Mouse (Mus musculus): ENCODE data around the gene Shkbp1. TPM values are rescaled to one million over a fixed set of nuclear protein-coding genes. Genes with fewer than 3 reads are reported as not detected.

The Shkbp1 gene
- 10 to 100 TPM; 27.9 to 33.2 TPM for total RNA-seq (2021)
- long read RNA-seq, experiment 1, transcript Shkbp1-201 (18 exons, 2,358 nt), result major isoform, 6 of 16 reads
- long read RNA-seq, experiment 1, partial matches to known transcripts, result 3 of 16 reads
- long read RNA-seq, experiment 1, other reads (novel, unspliced or antisense), result 6 of 16 reads
- long read RNA-seq, experiment 2, partial matches to known transcripts, result 1 of 7 reads
- long read RNA-seq, experiment 2, other reads (novel, unspliced or antisense), result 3 of 7 reads

DNA sequence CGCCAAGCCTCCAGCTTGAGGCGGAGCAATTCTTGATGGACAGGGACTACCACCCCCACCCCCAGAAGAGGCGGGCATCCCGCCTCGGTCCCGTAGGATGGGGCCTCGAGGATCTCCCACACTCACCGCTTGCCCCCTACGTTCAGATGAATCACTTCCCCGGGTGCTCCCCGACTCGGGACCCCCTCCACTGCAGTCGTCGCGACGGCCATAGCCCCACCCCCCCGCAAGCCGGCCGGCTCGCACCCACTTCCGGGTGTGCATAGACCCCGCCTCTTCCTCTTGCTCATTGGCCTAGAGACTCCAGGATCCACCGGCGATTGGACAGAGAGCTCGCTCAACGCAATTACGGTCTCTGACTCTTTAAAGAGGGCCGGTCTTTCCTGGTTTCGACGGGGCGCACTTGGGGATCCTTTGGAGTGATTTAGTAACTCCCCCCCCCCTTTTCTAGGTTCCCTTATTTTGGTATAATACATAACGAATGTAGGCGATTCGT, at the start of gene Shkbp1:
TSS of gene Shkbp1 (minus strand) at position 275 of the 496 bp plus-strand sequence.
- peak; percentile 76 to 87 for DNase-seq (ENCODE audit: low spot score in 2 of 2)

DNA sequence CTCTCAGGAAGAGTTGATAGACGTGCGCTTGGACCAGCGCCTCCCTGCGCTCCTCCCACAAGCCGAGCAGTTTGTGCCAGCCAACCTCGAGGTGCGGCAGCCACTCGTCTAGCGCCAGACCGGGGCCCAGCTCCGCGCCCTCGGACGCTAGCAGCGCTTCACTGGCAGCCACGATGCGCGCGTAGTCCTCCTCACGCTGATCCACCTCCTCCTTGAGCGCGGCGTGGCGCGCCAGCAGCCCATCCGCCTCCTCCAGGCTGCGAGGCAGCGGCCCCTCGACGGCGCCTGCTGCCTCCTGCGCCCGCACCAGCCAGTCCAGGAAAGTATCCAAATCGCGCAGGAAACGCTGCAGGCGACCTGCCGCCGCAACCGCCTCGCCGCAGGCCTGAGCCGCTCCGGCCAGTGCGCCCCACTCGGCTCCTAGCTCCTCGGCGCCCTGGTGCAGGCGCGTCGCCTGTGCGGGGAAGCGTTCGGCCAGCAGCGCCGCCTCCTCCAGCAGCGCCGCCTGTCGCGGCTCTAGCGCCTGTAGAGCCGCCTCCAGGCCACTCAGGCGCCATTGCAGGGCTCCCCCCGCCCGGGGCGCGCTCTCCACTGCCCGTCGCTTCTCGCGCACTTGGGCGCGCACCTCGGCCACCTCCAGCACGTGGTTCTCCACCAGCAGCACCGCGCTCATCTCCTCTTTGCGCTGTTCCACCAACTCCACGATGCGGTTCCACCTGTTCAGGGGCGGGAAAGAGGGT, 48.6 kb upstream of the Shkbp1 start:
- no peak for DNase-seq (ENCODE audit: low spot score in 2 of 2)

DNA sequence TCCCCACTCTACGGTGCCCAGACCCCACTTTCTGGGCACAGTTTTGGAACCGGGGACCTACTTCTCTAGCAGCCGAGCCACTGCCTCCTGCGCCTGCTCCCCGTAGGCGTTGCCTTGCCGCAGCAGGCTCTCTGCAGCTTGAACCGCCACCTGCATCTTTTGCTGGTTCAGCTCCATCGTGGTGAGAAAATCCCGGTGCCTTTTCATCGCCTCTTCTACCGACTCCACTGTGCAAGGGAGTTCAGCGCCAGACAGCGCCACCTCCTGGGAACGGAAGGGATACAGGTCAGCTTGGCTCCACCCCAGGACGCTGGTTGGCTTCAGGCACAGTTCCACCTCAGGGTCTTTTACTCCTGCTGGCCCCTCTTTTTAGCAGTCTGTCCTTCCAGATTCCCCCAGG, 46.9 kb upstream of the Shkbp1 start:
- peak; percentile 82 to 84 for DNase-seq (ENCODE audit: low spot score in 2 of 2)

DNA sequence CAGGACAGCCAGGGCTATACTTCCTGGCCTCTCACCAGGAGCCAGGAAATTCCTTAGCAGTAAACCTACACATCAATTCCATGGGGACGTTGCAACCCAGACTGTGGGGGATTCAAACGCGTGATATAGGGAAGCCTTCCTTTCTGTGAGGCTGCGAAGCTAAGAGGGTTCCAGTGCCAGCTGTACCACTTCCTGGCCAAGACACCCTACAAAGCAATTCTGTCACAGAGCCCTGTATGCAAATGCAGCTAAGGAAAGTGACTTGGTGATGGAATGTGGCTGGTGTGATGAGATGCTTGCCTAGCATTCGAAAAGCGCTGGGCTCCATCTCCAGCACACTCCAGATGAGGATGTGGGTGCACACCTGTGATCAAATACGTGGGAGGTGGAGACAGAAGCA, 44.7 kb upstream of the Shkbp1 start:
- DNase-seq (ENCODE audit: low spot score in 2 of 2), result peak in 1 of 2 experiments; percentile 33

DNA sequence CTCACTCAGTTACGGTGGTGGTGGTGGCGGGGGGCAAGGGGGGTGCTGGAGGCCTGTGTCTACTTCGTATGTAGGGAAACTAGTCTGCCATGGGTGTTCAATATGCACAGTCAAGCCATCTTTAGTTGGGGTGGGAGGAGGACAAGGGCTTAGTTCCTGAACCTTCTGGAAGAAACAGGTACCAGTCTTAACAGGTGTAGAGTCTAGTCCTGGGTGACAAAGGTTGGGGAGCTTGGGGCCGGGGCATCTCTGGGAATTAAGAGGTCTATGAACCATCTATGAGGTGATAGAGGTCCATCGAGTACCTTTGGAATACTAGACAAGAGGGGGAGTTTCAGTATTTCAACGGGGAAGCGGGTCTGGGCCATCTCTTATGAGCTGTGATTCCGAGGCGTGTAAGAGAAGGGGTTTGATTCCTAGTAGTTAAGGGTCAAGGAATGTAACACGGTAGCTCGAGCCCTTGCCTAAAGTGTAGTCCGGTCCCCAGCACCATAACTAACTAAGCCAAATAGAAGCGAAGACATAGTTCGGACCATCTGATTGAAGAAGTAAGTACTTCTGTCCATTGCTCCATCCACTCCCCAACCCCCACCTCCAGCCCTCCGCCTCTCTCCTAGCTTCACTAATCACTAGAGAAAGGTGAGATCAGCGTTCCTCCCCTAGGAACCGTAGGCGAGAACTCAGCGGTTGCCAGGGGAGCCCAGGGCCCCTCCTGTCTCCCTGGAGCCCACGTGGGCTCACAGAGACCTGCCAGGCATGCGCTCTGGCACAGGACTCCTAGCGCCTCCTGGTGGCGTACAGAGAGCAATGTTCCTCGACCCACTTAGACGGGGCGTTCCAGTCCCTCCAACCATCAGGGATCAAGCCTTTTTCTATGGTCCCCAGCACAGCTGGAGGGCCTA, 41.5 kb upstream of the Shkbp1 start:
- peak; percentile 62 to 65 for DNase-seq (ENCODE audit: low spot score in 2 of 2)

DNA sequence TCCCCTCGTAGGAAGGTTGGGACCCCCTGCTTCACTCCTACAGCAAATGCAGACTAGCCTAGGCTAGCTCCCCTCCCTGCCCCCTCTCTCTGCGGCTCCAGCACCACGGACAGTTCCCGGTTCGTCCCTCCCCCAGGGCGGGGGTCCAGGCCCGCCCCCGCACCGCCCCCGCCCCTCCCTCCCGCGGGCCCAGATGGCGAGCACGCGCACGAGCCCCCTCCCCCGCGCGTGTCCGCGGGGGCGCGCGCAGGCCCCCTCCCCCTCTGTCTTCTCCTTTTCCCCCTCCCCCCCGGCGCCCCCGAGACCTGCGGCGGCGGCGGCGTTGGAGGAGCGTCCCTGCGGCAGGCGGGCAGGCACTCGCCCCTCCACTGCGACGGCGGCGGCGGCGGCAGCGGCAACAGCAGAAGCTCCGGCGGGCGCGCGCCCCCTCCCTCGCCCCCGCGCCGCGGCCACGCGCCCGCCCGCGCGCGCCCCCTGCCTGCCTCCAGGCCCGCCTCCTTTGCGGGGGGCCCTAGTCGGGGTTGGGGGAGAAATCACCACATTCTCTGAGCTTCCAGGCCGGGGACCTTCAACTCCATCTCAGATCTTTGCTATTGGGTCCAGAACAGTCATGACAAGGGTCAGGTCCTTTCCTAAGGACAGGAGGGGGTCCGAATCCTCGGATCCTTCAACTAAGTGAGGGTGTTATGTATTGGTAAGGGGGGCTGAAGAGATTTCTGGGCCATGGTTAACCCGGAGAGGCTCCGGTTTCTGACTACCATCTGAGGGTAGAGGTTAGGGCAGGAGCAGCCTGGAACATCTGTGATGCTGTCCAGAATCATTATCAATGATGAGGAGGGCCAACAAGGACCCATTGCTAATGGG, 40.6 kb upstream of the Shkbp1 start:
- DNase-seq (ENCODE audit: low spot score in 2 of 2), result peak; percentile 49 to 61

DNA sequence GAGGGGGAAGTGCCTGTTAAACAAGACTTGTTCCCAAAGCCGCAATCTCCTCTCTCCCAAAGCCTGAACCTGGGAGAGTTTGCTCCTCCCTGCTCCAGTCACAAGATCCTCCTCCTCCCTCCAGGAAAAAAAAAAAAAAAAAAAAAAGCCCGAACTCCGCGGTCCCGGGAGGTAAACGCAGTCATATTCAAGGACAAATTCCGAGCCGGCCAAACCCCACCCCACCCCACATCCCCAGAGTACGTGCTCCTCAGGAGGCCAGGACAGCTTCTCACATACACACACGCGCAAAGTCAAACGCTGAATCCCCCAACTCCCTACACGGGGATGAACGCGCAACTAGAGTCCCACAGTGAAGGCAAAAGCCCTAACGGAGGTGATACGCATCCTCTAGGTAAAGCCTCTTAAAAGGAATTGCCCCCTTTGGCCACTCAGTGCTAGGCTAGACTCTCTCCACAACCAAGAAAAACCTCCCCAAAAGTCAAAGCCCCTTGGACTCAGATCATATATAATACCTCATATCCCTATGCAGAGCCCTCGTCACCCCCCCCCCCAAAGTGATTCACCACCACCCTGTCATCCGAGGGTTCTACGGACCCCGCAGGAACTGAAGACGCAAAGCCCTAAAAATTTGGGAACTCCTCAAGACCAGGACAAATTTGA, 39.8 kb upstream of the Shkbp1 start:
- peak in 1 of 2 experiments; percentile 42 for DNase-seq (ENCODE audit: low spot score in 2 of 2)

DNA sequence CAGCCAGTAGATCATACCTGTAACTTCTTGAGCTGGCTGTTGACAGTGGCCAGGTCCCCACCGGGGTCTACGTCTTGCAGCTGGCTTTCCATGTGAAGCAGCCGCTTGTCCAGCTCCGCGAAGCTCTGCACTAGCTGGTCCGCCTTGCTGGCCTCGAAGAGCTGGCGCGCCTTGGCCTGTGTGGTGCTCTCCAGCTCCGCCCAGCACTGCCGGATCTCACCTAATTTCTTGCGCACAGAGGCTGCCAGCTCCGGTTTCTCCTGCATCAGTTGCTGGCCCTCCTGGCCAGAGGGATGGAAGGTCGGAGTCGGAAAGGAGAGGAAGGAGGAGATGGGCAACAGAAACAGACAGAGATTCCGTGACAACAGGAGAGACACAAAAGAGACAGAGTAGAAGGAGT, 35.6 kb upstream of the Shkbp1 start:
- no peak for DNase-seq (ENCODE audit: low spot score in 2 of 2)

DNA sequence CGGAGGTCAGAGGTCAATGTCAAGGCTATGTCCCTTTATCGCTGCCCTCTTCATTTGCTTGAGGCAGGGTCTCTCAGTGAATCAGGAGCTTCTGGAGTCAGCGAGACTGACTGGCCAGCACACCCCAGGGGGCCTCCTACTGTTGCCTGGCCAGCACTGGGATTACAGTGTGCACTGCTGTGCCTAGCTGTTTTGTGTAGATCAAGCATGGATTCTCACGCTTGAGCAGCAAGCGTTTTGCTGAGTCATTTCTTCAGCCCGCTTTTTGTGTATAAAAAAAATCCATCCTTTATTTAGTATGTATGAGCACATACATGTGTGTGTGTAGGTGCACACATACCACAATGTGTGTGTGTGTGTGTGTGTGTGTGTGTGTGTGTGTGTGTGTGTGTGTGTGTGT, 33.4 kb upstream of the Shkbp1 start:
- DNase-seq (ENCODE audit: low spot score in 2 of 2), result no peak

DNA sequence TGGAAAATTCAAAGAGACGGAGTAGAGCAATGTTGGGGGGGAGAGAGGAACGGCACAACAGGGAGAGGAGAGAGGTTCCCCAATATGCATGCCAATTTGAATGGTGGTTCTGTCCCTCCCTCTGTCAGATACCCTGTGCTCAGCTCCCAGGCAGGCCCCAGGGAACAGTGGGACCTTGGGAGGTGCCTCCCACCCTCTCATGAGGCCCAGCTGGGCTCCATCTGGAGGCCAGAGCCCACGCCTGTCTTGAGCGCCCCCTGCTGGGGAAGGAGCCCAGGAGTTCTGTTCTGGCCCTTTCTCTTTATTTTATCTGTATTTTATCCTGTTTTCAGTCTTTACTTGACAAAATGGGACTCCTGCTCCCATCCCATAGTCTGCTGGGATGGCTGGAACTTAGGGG, 28.9 kb upstream of the Shkbp1 start:
- DNase-seq (ENCODE audit: low spot score in 2 of 2), result peak in 1 of 2 experiments; percentile 72

DNA sequence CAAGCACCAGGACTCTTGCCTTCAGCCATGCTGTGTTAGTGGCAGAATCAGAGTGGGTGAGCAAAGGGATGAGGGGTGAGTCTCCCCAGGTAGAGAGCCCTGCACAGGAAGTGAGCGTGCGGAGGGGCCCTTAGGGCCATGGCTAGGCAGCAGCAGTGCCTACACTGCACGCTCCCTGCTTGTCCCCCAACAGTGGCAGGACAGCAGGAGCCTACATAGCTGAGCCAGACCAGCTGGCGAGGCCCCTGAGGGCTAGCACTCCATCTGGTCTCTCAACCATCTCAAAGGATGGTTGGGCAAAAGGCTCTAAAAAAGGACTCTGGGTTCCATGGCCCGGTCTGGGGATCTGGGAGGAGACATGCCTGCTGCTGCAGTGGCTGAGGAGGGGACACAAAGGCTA, 28.3 kb upstream of the Shkbp1 start:
- no peak for DNase-seq (ENCODE audit: low spot score in 2 of 2)

DNA sequence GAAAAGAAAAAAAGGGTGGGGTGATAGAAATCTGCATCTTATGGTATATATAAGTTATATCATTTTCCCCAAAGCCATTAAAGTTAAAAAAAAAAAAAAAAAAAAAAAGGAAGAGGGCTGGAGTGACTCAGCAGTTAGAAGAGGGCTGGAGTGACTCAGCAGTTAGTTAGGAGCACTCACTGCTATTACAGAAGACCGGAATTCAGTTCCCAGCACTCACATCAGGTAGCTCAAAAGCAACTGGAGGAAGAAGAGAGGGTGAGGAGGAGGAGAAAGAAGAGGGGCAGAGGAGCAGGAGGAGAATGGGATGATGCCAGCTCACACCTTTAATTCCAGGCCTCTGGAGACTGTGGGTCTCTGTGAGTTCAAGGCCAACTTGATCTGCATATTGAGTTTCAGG, 27.4 kb upstream of the Shkbp1 start:
- DNase-seq (ENCODE audit: low spot score in 2 of 2), result no peak

DNA sequence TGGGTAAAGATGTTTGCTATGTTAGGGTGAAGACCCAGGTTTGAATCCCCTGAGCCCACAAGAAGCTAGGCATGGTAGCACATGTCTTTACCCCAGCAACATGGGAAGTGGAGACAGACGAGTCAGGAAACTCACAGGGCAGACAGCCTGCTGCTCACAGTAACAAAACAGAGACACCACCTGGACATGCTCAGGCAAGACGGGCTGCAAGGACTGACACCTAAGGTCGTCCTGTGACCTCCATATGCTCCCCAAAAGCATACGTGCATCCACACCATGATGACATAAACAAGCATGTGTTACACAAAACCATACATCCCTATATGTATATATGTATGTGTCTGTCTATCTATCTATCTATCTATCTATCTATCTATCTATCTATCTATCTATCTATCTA, 25.7 kb upstream of the Shkbp1 start:
- no peak for DNase-seq (ENCODE audit: low spot score in 2 of 2)

DNA sequence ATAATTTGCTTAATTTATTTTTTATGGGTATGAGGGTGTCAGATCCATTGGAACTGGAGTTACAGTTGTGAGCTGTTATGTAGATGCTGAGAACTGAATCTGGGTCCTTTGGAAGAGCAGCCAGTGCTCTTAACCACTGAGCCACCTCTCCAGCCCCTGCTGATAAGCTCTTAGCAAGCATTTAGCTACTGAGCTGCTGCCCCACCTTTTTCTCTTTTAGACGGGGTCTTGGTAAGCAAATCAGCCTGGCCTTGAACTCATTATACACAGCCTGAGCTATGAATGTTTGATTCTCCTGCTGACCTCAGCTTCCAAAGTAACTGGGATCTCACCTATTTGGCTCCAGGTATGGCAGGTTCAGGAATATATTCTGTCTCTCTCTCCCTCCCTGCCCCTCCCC, 25.2 kb upstream of the Shkbp1 start:
- DNase-seq (ENCODE audit: low spot score in 2 of 2), result no peak

DNA sequence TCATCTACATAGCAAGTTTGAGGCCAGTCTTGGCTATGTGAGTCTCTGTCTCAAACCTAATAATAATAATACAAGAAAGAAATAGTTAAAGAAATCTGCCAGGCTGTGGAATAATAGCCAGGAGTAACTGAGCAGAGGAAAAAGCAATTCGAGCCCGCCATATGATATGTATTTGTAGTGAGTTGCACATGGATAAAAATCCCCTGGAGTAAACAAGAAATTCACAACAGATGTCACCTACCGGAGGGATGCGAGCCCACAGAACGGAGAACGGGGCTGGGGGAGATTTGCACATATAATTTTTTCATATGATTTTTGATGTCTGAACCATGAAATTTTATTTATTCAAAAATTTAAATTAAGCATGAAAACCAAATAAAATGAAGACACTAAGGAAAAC, 24.0 kb upstream of the Shkbp1 start:
- DNase-seq (ENCODE audit: low spot score in 2 of 2), result no peak

DNA sequence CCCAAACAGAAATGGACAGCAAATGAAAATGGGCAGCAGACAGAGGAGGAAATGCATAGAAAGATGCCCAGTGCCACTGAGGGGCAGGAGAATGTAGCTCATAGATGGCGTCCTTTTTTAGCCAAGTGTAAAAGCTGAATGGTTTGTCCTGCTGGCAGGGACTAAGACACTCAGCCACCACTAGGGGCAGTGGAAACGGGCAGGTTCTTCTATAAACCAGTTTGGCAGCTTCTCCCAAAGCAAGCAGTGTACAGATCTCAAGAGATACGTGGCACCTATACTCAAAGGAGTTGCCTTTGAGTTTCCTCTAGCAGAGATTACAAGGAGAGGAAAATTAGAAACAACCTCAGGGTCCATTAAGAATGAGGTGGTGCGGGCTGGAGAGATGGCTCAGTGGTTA, 22.6 kb upstream of the Shkbp1 start:
- DNase-seq (ENCODE audit: low spot score in 2 of 2), result no peak

DNA sequence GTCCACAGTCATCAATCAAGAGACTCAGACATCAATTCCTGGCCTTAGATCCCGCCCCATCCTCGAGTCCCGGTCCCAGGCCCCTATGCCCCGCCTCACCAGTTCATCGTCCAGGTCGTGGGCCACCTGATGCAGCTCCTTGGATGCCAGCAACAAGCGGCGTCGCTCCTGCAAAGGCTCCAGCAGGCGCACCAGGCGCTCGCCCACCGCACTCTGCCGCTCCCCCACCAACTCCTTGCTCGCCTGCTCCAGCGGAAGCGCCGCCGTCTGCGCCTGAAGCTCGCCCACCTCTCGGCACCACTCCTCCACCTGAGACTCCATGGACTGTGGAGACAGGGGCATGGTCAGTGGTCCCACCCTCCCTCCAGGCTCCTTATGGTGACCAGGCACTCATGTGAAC, 19.5 kb upstream of the Shkbp1 start:
- peak; percentile 65 to 78 for DNase-seq (ENCODE audit: low spot score in 2 of 2)

DNA sequence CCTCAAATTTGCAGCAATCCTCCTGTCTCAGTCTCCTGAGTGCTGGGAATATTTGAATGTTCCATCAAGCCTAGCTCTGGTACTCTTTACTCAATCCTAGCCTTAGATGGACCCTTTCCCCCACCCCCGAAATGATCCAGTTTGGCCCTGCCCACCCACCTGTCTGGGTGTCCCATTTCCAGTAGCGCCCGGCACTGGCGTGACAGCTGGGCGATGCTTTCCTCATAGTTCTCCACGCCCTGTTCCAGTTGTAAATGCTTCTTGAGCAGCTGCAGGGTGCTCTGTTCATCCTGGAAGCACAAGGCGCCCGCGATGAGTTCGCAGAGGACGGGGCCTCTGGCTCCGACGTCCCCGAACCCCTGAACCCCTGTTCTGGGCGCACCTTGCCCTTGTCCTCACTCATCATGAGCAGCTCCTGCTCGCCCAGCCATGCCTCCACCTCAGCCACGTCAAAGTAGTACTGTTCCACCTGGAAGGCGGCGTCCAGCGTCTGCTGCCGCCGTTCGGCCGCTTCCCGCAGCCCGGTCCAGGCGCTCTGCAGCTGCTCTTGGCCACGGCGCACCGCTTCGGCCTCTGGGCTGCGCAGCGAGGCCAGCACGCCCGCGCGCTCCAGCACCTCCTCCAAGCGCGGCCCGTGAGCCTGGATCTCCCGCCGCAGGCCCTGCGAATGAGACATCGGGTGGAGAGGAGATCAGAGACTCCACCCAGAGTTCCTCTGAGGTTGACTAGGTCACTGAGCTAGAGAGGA, 16.1 kb upstream of the Shkbp1 start:
- no peak for DNase-seq (ENCODE audit: low spot score in 2 of 2)

DNA sequence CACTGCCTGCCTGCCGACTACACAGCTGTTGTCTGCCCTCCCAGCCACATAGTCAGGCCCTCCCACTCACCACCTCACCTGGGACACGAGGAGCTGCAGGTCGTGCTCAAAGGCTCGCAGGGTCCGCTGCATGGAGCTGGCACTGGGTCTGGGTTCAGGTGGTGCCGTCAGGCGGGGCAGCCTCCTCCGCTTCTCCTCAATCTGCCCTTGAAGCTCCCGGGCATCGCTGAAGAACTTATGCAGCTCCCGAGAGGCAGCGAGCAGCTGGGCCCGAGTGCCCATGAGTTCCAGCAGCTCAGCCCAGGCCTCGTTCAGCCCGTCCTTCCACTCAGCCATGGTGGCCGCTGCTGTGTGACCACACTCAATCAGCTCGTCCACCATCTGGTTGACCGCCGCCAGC, 13.3 kb upstream of the Shkbp1 start:
- no peak for DNase-seq (ENCODE audit: low spot score in 2 of 2)
